Mouse (Mus musculus) megakaryocyte, embryonic 14.5 days (primary cell): ENCODE results near the gene Rph3al.

Experiments used
- FLI1 ChIP-seq: IDR thresholded peaks from 2 replicates; pipeline ENCODE4 v1.6.1; 2012; ENCODE audit warnings: low read length, inconsistent platforms, mixed read lengths
- GATA1 ChIP-seq: IDR thresholded peaks from 3 replicates; pipeline ENCODE4 v1.6.1; 2012; ENCODE audit warnings: mixed read lengths, low read length, inconsistent platforms, borderline replicate concordance

DNA sequence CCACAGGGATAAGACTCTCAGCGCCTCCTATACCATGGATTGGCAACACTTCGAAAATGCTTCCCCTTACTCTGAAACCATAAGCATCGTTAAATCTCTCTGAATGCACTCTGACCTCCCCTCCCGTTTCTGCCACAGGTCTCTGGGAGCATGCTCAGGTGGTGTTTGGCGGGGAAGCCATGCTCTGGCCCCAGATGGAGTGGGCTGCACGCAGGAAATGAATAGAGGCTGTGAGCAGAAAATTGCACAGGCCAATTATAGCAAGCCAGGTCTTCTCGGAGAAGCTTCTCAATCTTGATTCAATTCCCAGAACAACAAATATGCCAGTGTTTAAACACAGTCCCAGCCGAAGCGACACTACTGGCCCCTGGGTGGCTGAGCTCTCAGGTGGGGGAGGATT lies 72.4 kb downstream of the Rph3al start:
- TF ChIP-seq GATA1 (no peak), FLI1 (no peak)
